Mouse (Mus musculus): ENCODE data around the gene Ppp1r16b.

Gene Ppp1r16b

GRCm38 (mm10) chr2:158668433-158669010 is 3.3 kb downstream of the Ppp1r16b start:
- no peak for DNase-seq

- DNase-seq = no peak
Observed at GRCm38 (mm10) chr2:158669199-158670195, 4.3 kb downstream of the Ppp1r16b start.

- peak; percentile 39 to 59 for DNase-seq
Observed at GRCm38 (mm10) chr2:158670571-158670970, 5.4 kb downstream of the Ppp1r16b start.

GRCm38 (mm10) chr2:158672829-158673228 is 7.6 kb downstream of the Ppp1r16b start:
- peak; percentile 62 to 77 for DNase-seq

- DNase-seq = no peak
Observed at GRCm38 (mm10) chr2:158673493-158673892, 8.3 kb downstream of the Ppp1r16b start.

GRCm38 (mm10) chr2:158674131-158674530 is 8.9 kb downstream of the Ppp1r16b start:
- DNase-seq = no peak

GRCm38 (mm10) chr2:158674759-158675158 is 9.6 kb downstream of the Ppp1r16b start:
- DNase-seq = no peak

GRCm38 (mm10) chr2:158675161-158675560 is 10.0 kb downstream of the Ppp1r16b start:
- DNase-seq = no peak

- DNase-seq = no peak
Observed at GRCm38 (mm10) chr2:158675907-158676533, 10.8 kb downstream of the Ppp1r16b start.

- no peak for DNase-seq
Observed at GRCm38 (mm10) chr2:158677946-158678345, 12.7 kb downstream of the Ppp1r16b start.

- no peak for DNase-seq
Observed at GRCm38 (mm10) chr2:158679091-158679490, 13.9 kb downstream of the Ppp1r16b start.

- DNase-seq = no peak
Observed at GRCm38 (mm10) chr2:158680357-158680889, 15.2 kb downstream of the Ppp1r16b start.

- no peak for DNase-seq
Observed at GRCm38 (mm10) chr2:158681714-158682113, 16.5 kb downstream of the Ppp1r16b start.

- no peak for DNase-seq
Observed at GRCm38 (mm10) chr2:158682344-158683037, 17.3 kb downstream of the Ppp1r16b start.

- DNase-seq = no peak
Observed at GRCm38 (mm10) chr2:158683038-158683413, 17.8 kb downstream of the Ppp1r16b start.

- no peak for DNase-seq
Observed at GRCm38 (mm10) chr2:158684247-158684843, 19.1 kb downstream of the Ppp1r16b start.

- no peak for DNase-seq
Observed at GRCm38 (mm10) chr2:158684910-158685309, 19.7 kb downstream of the Ppp1r16b start.

GRCm38 (mm10) chr2:158686394-158686793 is 21.2 kb downstream of the Ppp1r16b start:
- DNase-seq = no peak

GRCm38 (mm10) chr2:158687804-158688241 is 22.6 kb downstream of the Ppp1r16b start:
- DNase-seq = peak; percentile 70 to 77

- DNase-seq = peak in 1 of 2 experiments; percentile 47
Observed at GRCm38 (mm10) chr2:158689060-158689459, 23.9 kb downstream of the Ppp1r16b start.

- DNase-seq = no peak
Observed at GRCm38 (mm10) chr2:158689640-158690039, 24.4 kb downstream of the Ppp1r16b start.

GRCm38 (mm10) chr2:158690116-158690515 is 24.9 kb downstream of the Ppp1r16b start:
- no peak for DNase-seq
